Mouse (Mus musculus) cerebellum, postnatal 25 days (tissue): ENCODE data around the gene Camk1.

Experiments used
- DNase-seq, 2 experiments: peaks; one replicate each; pipeline ENCODE4 v3.0.0; 2021; ENCODE audit warnings: mixed read lengths in 2 of 2

The Camk1 gene

GRCm38 (mm10) chr6:113302258-113302657, 41.5 kb downstream of the Camk1 start:
- peak in 1 of 2 experiments; percentile 27 for DNase-seq

GRCm38 (mm10) chr6:113301350-113301749, 42.4 kb downstream of the Camk1 start:
- DNase-seq, result no peak

DNA sequence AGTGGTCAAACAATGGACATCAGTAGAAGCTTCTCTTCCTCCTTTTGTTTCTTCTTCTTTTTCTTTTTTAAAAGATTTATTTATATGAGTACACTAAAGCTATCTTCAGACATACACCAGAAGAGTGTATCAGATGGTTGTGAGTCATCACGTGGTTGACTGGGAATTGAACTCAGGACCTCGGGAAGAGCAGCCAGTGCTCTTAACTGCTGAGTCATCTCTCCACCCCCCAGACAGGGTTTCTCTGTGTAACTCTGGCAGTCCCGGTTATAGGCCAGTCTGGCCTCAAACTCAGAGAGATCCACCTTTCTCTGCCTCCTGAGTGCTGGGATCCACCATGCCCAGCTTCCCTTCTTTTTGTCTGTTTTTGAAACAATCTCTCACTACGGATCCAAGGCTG, 47.1 kb downstream of the Camk1 start:
- DNase-seq, result no peak

- DNase-seq, result no peak
These were observed 47.7 kb downstream of the Camk1 start for GRCm38 (mm10) chr6:113296046-113296445.

GRCm38 (mm10) chr6:113292938-113293337, 50.8 kb downstream of the Camk1 start:
- DNase-seq, result no peak

- peak in 1 of 2 experiments; percentile 27 for DNase-seq
These were observed 53.4 kb downstream of the Camk1 start for GRCm38 (mm10) chr6:113290346-113290745.

DNA sequence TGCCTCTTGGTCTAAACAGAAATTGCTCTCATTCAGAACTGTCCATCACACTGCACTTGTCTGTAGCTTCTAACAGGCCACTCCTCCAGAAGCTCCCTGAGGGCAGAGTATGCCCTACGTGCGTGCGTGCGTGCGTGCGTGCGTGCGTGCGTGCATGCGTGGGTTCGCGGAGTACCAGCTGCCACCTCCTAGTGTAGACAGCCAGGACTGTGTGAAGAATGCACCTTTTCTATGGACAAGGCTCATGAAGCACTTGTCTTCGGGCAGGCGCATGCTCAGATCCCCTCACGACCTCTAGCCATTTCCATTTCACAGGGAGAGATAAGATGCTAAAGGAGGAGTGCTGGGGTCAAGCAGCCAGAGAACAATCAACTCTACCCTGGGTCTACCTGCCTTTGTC, 54.4 kb downstream of the Camk1 start:
- no peak for DNase-seq

DNA sequence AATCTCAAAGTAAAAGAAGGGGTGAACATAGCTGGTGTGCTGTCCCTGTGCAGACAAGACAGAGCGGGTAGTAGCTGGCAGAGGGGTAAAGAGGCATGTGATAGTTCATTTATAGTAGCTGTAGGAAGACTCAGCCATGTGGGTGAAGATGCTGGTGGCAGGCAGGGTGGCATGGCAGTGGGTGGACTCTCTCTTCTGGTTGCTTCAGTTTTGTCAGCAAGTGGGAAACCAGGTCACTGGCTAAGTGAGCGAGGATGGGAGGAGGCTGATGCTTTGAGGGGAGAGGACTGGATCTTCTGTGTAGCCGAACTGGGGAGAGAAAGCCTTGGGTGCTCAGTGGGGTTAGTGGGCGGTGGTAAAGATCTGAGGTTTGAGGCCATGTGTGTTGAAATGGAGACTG, 56.5 kb downstream of the Camk1 start:
- DNase-seq, result no peak

- DNase-seq, result no peak
These were observed 57.5 kb downstream of the Camk1 start for GRCm38 (mm10) chr6:113286316-113286715.

- DNase-seq, result no peak
These were observed 58.9 kb downstream of the Camk1 start for GRCm38 (mm10) chr6:113284931-113285330.
